Mouse (Mus musculus) olfactory bulb, adult 2 months (tissue): ENCODE data around the gene Col27a1. TPM values are rescaled to one million over a fixed set of nuclear protein-coding genes. Genes with fewer than 3 reads are reported as not detected.

Experiments used
- H3K27ac ChIP-seq: fragments of 200-500 bp; 2 replicates; pipeline ENCODE4 v1.5.1; 2012; ENCODE audit warnings: low read depth, low read length; ENCODE audit not compliant: insufficient read depth
- H3K4me1 ChIP-seq: fragments of 200-500 bp; 2 replicates; pipeline ENCODE4 v1.6.1; 2012; ENCODE audit warnings: low read length; ENCODE audit not compliant: control insufficient read depth, insufficient read depth
- H3K4me3 ChIP-seq: fragments of 200-500 bp; 2 replicates; pipeline ENCODE4 v1.5.1; 2012; ENCODE audit warnings: mild to moderate bottlenecking, low read depth, low read length, moderate library complexity; ENCODE audit not compliant: insufficient read depth
- CTCF ChIP-seq: fragments of 200-500 bp; IDR thresholded peaks from 2 replicates; pipeline ENCODE4 v1.5.1; 2012; ENCODE audit warnings: low read depth, mild to moderate bottlenecking, low read length, moderate library complexity; ENCODE audit not compliant: insufficient read depth
- POLR2A ChIP-seq: fragments of 200-500 bp; IDR thresholded peaks from 2 replicates; pipeline ENCODE4 v1.6.1; 2012; ENCODE audit warnings: mild to moderate bottlenecking, low read depth, low read length, moderate library complexity; ENCODE audit not compliant: insufficient read depth
- WGBS: fragments of 180-500 bp; shearing (Covaris S2); methylation state at CpG from one replicate; pipeline ENCODE4 v1.1.7; 2018; 5-methylcytosine and 5-hydroxymethylcytosine counted together
- polyA plus RNA-seq: library from polyadenylated mRNA; stranded (reverse); fragments of >200 nt; gene quantifications from 2 replicates; pipeline ENCODE4 v1.2.4, GENCODE M21; 2012; ENCODE audit warnings: low replicate concordance; ENCODE audit not compliant: missing spikeins, insufficient read depth, insufficient read length

The Col27a1 gene
- polyA plus RNA-seq, 1 experiment, result not detected

GRCm38 (mm10) chr4:63267121-63267520, 53.3 kb downstream of the Col27a1 start:
- 90% methylated on average over 4 of the region's 4 CpGs for WGBS

DNA sequence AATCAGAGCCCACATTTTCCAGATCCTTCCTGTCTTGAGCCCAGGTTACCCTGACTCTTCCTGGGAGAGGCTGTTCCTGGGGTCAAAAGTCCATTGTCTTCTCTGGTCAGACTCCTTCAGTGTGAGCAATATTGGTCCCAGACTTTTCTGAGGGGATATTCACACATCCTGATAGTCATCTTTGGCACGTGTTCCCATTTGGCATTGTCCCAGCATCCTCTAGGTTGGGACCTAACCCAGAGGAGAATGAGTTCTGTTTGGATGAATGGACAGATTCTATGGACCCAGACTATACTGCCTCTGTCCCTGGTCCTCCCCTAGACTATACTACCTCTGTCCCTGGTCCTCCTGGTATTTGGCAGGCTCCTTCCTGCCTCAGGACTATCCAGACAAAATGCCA, 53.8 kb downstream of the Col27a1 start:
- 72% methylated on average over 1 of the region's 1 CpGs for WGBS
- TF ChIP-seq POLR2A, result no peak
- TF ChIP-seq CTCF, result no peak
- Histone ChIP-seq H3K27ac (no peak overlapping the region), H3K4me1 (0 out of 2 replicates have a peak, but pooled peaks cover 3% of the 10 kb centered on the region), H3K4me3 (no peak overlapping the region)

More at GRCm38 (mm10) chr4:63267121-63267520, 53.3 kb downstream of the Col27a1 start:
- H3K4me3 ChIP-seq, result no peak overlapping the region
- H3K4me1 ChIP-seq, result 0 out of 2 replicates have a peak, but pooled peaks cover 3% of the 10 kb centered on the region
- H3K27ac ChIP-seq, result no peak overlapping the region
- TF ChIP-seq CTCF (no peak), POLR2A (no peak)

GRCm38 (mm10) chr4:63268777-63269176, 55.0 kb downstream of the Col27a1 start:
- TF ChIP-seq POLR2A (no peak), CTCF (no peak)
- WGBS, result 73% methylated on average over 4 of the region's 4 CpGs
- H3K4me3 ChIP-seq, result no peak overlapping the region
- no peak overlapping the region for H3K27ac ChIP-seq
- no peaks in the 10 kb centered on the region for H3K4me1 ChIP-seq

GRCm38 (mm10) chr4:63274516-63274915, 60.7 kb downstream of the Col27a1 start:
- no peak for TF ChIP-seq CTCF
- TF ChIP-seq POLR2A, result no peak
- Histone ChIP-seq H3K4me1 (peaks cover 30% of the 10 kb centered on the region), H3K4me3 (no peak overlapping the region), H3K27ac (no peak overlapping the region)
- 72% methylated on average over 1 of the region's 1 CpGs for WGBS

GRCm38 (mm10) chr4:63275251-63275650, 61.4 kb downstream of the Col27a1 start:
- 35% methylated on average over 8 of the region's 8 CpGs for WGBS
- Histone ChIP-seq H3K27ac (0 out of 2 replicates have a peak overlapping the region, but pooled peaks have one; percentile 41), H3K4me3 (no peak overlapping the region), H3K4me1 (peaks cover 30% of the 10 kb centered on the region)
- TF ChIP-seq POLR2A, result no peak

DNA sequence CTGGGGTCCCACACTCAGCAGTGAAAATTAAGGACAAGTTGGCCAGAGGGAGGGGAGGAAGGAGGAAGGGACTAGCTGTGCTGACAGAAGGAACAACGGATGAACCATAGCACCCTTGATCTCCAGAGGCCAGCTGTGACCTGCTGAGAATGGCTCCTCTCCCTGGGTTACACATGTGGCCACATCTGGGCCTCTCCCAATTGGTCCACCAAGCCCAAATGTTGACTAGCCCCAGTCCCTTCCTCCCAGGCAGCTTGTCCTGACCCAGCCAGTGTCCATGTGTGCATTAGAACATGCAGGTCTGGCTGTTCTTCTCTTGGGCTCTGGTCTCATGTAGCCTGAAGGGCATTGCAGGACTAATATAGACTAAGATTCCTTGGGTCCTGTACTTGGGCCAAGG, 62.8 kb downstream of the Col27a1 start:
- Histone ChIP-seq H3K27ac (no peak overlapping the region), H3K4me1 (peaks cover 30% of the 10 kb centered on the region), H3K4me3 (no peak overlapping the region)
- TF ChIP-seq CTCF (no peak), POLR2A (no peak)
- 93% methylated on average over 1 of the region's 1 CpGs for WGBS

DNA sequence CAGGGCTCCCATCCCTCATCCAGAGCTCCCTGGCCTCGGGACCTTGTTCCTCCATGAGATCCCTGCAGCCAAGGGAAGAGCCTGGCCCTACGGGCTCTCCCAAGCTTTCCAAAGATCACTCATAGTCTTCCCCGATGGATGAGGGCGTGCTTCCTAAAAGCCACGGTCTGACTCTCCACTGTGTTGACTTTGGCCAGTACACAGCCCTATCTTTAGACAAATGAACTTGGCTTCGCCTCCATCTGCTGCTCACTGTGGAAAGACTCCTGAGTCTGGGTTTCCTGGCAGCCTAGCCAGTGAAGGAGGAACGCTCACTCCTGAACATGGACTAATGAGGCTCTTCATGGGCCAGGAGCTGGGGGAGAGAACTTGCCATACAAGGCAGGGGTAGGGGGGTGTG, 65.0 kb downstream of the Col27a1 start:
- H3K27ac ChIP-seq, result no peak overlapping the region

GRCm38 (mm10) chr4:63281694-63282093, 67.9 kb downstream of the Col27a1 start:
- Histone ChIP-seq H3K27ac (no peak overlapping the region), H3K4me1 (peaks cover 16% of the 10 kb centered on the region), H3K4me3 (no peak overlapping the region)
- TF ChIP-seq POLR2A (no peak), CTCF (no peak)
- 70% methylated on average over 6 of the region's 6 CpGs for WGBS

More for the DNA sequence above, 65.0 kb downstream of the Col27a1 start:
- Histone ChIP-seq H3K4me1 (peaks cover 37% of the 10 kb centered on the region), H3K4me3 (no peak overlapping the region)
- no peak for TF ChIP-seq CTCF
- TF ChIP-seq POLR2A, result no peak
- WGBS, result 64% methylated on average over 7 of the region's 7 CpGs

DNA sequence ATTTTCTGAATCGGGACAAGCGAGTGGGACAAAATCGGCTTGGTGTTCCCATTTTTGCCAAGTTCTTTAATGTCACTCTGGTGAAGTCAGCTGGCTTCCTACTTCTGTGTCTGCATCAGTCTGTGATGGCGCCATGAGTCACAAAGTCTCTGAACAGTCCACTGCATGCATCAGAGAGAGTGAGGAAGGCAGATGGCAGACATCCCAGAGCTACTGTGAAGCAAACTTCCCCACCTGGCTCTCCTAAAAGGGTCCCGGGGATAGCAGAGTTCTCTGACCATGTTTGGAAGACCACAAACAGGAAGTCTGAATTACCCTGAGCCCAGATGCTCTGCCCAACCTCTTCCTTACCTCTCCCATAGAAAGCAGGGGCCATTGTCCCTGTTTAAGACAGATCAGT, 69.5 kb downstream of the Col27a1 start:
- H3K27ac ChIP-seq, result no peak overlapping the region
- WGBS, result 50% methylated on average over 5 of the region's 5 CpGs
- TF ChIP-seq CTCF (no peak), POLR2A (no peak)
- peaks cover 15% of the 10 kb centered on the region for H3K4me1 ChIP-seq
- H3K4me3 ChIP-seq, result no peak overlapping the region

- Histone ChIP-seq H3K4me3 (no peak overlapping the region), H3K27ac (no peak overlapping the region), H3K4me1 (peaks cover 20% of the 10 kb centered on the region)
- 93% methylated on average over 4 of the region's 4 CpGs for WGBS
- no peak for TF ChIP-seq CTCF
- no peak for TF ChIP-seq POLR2A
Observed at GRCm38 (mm10) chr4:63286034-63286433, 72.2 kb downstream of the Col27a1 start.
